Mouse (Mus musculus) limb, embryonic 14.5 days (tissue): ENCODE results near the gene Sigirr. TPM values are rescaled to one million over a fixed set of nuclear protein-coding genes. Genes with fewer than 3 reads are reported as not detected.

Source experiments
- ATAC-seq: fragments of 200-750 bp; cut with Nextera tagmentation; 2 replicates; pipeline ENCODE4 v1.8.0; 2017; ENCODE audit warnings: low read depth, moderate number of reproducible peaks, moderate TSS enrichment; ENCODE audit not compliant: low FRiP score
- DNase-seq: peaks from one replicate; pipeline ENCODE4 v3.0.0-alpha.2; 2015; ENCODE audit warnings: low spot score
- H3K27ac ChIP-seq: fragments of 300-500 bp; sonication (generic); replicated peaks from 2 replicates; pipeline ENCODE4 v1.5.1; 2014; ENCODE audit warnings: low read depth, mild to moderate bottlenecking, low read length, moderate library complexity, mixed read lengths
- H3K27me3 ChIP-seq: fragments of 300-500 bp; sonication (generic); 2 replicates; pipeline ENCODE4 v1.6.1; 2014; ENCODE audit warnings: low read length, mixed read lengths; ENCODE audit not compliant: control insufficient read depth, insufficient read depth
- H3K36me3 ChIP-seq: fragments of 300-500 bp; sonication (generic); 2 replicates; pipeline ENCODE4 v1.6.1; 2014; ENCODE audit warnings: mild to moderate bottlenecking, low read length, moderate library complexity, mixed read lengths; ENCODE audit not compliant: control insufficient read depth, insufficient read depth
- H3K4me1 ChIP-seq: fragments of 300-500 bp; sonication (generic); 2 replicates; pipeline ENCODE4 v1.6.1; 2014; ENCODE audit warnings: antibody characterized with exemption, low read length, mixed read lengths; ENCODE audit not compliant: control insufficient read depth, insufficient read depth
- H3K4me2 ChIP-seq: fragments of 300-500 bp; sonication (generic); replicated peaks from 2 replicates; pipeline ENCODE4 v1.6.1; 2014; ENCODE audit warnings: low read depth, mild to moderate bottlenecking, low read length, moderate library complexity; ENCODE audit not compliant: severe bottlenecking
- H3K4me3 ChIP-seq: fragments of 300-500 bp; sonication (generic); replicated peaks from 2 replicates; pipeline ENCODE4 v1.5.1; 2014; ENCODE audit warnings: low read length
- H3K9ac ChIP-seq: fragments of 300-500 bp; sonication (generic); 2 replicates; pipeline ENCODE4 v1.6.1; 2014; ENCODE audit warnings: mild to moderate bottlenecking, low read depth, low read length, moderate library complexity; ENCODE audit not compliant: severe bottlenecking
- H3K9me3 ChIP-seq: fragments of 300-500 bp; sonication (generic); 2 replicates; pipeline ENCODE4 v1.6.1; 2016; ENCODE audit warnings: low read length; ENCODE audit not compliant: control insufficient read depth
- POLR2A ChIP-seq: fragments of 200-500 bp; IDR thresholded peaks from 2 replicates; pipeline ENCODE4 v1.8.0; 2012; ENCODE audit warnings: inconsistent platforms, mild to moderate bottlenecking, moderate library complexity, borderline replicate concordance; ENCODE audit not compliant: insufficient read depth, insufficient read length; ENCODE audit errors: extremely low read depth
- WGBS: fragments of 180-500 bp; shearing (Covaris S2); extraction: QIAGEN DNeasy Blood & Tissue Kit; methylation state at CpG from one replicate; pipeline ENCODE4 v1.1.7; 2014; 5-methylcytosine and 5-hydroxymethylcytosine counted together
- polyA plus RNA-seq, 2 experiments: library from polyadenylated mRNA; depleted of rRNA in 1 of 2; stranded (reverse) in 1 of 2; unstranded in 1 of 2; fragments of >200 nt; fragmentation: Nextera tagmentation in 1 of 2; extraction: Ambion mirVana in 1 of 2; gene quantifications; 2 replicates each; pipeline versions ENCODE4 v1.2.1 to v1.2.3; 2012 to 2014

The Sigirr gene
- polyA plus RNA-seq, 2 experiments = 2.7 to 3.1 TPM

DNA sequence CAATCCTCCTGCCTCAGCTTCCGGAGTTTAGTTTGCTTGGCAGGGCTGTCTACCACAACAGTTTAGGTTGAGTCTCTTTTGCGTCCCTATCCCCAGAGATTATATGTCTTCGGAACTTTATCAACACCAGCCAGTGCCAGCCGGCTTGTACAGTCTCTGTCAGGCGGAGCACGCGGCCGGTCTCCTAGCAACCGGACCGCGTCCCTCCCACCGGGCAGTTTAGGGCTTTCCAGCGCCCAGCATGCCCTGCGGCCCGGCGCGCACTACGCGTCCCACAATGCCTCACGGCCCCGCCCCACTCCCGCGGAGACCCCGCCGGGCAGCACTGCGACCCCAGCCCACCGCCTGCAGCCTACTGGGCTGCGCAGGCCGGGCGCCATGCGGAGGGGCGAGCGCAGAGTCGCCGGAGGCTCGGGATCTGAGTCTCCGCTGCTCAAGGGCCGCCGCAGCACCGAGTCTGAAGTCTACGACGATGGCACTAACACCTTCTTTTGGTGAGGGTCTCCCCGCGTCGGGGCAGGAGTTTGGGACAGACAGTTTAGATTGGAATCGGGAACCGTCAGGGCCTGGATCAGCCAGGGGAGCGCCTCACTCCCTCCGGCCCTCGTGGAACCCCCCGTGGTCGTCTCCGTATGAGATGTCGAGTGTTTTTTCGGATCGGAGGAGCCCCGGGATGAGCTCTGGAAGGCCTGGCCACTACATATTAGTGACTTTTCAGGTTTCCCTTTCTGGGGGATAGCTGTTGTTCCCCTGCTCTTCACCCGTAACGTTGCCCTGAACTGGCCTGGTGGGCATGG, 30.9 kb upstream of the Sigirr start:
- TF ChIP-seq POLR2A = peak; percentile 83; the same call in 1 of the 2 replicates
- H3K9ac ChIP-seq = peak overlapping the region; percentile 86
- H3K4me3 ChIP-seq = peak overlapping the region; percentile 95
- under 1% methylated on average over 54 of the region's 59 CpGs for WGBS
- no peak overlapping the region for H3K27ac ChIP-seq
- H3K36me3 ChIP-seq = peaks cover 11% of the 10 kb centered on the region
- H3K9me3 ChIP-seq = no peaks in the 10 kb centered on the region
- ATAC-seq (peak; percentile 98), DNase-seq (peak; percentile 93)
- H3K27me3 ChIP-seq = no peaks in the 10 kb centered on the region
- H3K4me2 ChIP-seq = peak overlapping the region; percentile 85
- peaks cover 14% of the 10 kb centered on the region for H3K4me1 ChIP-seq

DNA sequence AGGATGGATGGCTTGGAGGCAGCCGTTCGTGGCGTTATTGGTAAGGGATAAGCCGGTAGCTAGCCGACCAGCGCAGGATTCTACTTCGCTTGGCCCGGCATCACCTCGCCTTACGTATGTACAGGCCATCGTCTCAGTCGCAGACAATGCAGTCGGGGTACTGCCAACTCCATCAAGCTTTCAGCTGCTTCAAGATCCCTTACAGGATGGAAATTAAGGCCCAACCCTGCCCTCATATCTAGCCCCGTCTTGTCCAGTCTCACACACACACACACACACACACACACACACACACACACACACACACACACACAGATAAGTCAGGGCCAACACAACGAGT, 23.1 kb upstream of the Sigirr start:
- no peak; the same call in 1 of the 2 replicates for ATAC-seq
- 4% methylated on average over 12 of the region's 15 CpGs for WGBS
- TF ChIP-seq POLR2A = no peak

GRCm38 (mm10) chr7:141122689-141123516, 22.5 kb upstream of the Sigirr start:
- DNase-seq = peak; percentile 97
- peak overlapping the region; percentile 72 for H3K9ac ChIP-seq
- peak; percentile 68; the same call in 1 of the 2 replicates for TF ChIP-seq POLR2A

More for the DNA sequence above, 23.1 kb upstream of the Sigirr start:
- Histone ChIP-seq H3K4me1 (peaks cover 3% of the 10 kb centered on the region; the same call in 1 of the 2 replicates), H3K4me2 (peak overlapping the region; percentile 69), H3K27me3 (no peaks in the 10 kb centered on the region), H3K9ac (peak overlapping the region; percentile 72), H3K4me3 (peak overlapping the region; percentile 59), H3K27ac (peak overlapping the region; percentile 72), H3K36me3 (no peaks in the 10 kb centered on the region), H3K9me3 (no peaks in the 10 kb centered on the region)
- no peak for DNase-seq

GRCm38 (mm10) chr7:141122245-141122644, 21.9 kb upstream of the Sigirr start, which contains the start of gene Ptdss2:
Gene Ptdss2 (plus strand): TSS chr7:141122382.
- DNase-seq = peak; percentile 18
- no peaks in the 10 kb centered on the region for H3K27me3 ChIP-seq
- no peak for TF ChIP-seq POLR2A
- H3K9ac ChIP-seq = peak within 1 kb of the TSS; percentile 72
- peak within 1 kb of the TSS; percentile 72 for H3K27ac ChIP-seq
- peak within 1 kb of the TSS; percentile 69 for H3K4me2 ChIP-seq
- H3K36me3 ChIP-seq = no peaks in the 10 kb centered on the region
- WGBS = 36% methylated on average over 14 of the region's 14 CpGs
- peak within 1 kb of the TSS; percentile 59 for H3K4me3 ChIP-seq
- H3K4me1 ChIP-seq = peaks cover 3% of the 10 kb centered on the region; the same call in 1 of the 2 replicates
- H3K9me3 ChIP-seq = no peaks in the 10 kb centered on the region
- no peak for ATAC-seq

More at GRCm38 (mm10) chr7:141122689-141123516, 22.5 kb upstream of the Sigirr start:
- Histone ChIP-seq H3K4me2 (peak overlapping the region; percentile 69), H3K27ac (peak overlapping the region; percentile 72), H3K9me3 (no peaks in the 10 kb centered on the region), H3K4me3 (peak overlapping the region; percentile 59), H3K4me1 (peaks cover 3% of the 10 kb centered on the region; the same call in 1 of the 2 replicates), H3K27me3 (no peaks in the 10 kb centered on the region), H3K36me3 (no peaks in the 10 kb centered on the region)
- ATAC-seq = peak; percentile 99
- 2% methylated on average over 29 of the region's 29 CpGs for WGBS

DNA sequence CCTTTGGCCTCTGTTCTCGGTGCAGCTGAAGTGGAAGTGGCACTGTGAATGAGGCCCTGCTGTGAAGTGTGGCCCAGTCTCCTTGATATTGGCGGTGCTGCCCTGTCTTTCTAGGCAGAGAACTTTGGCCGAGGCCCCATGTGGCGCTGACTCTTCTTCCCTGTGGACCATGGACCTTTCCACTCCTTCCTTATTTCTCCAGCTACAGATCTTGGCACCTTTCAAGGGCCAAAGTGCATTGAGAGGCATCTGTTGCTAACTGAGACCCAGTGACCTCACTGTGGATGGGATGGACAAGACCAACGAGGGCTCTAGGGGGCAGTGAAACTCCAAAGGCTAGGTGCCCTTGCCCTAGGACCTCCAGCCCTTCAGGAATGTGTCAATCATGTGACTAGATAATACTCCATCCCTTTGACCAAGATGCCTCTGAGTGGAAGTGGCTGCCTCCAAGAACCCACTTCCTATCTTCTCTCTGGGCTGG, 20.7 kb upstream of the Sigirr start:
- Histone ChIP-seq H3K4me2 (no peak overlapping the region), H3K27me3 (no peaks in the 10 kb centered on the region), H3K36me3 (no peaks in the 10 kb centered on the region), H3K4me1 (peaks cover 3% of the 10 kb centered on the region; the same call in 1 of the 2 replicates), H3K9ac (no peak overlapping the region), H3K27ac (no peak overlapping the region), H3K4me3 (no peak overlapping the region), H3K9me3 (no peaks in the 10 kb centered on the region)
- ATAC-seq (no peak), DNase-seq (no peak)
- TF ChIP-seq POLR2A = no peak
- WGBS = 78% methylated on average over 5 of the region's 5 CpGs
